Mouse (Mus musculus) c-Kit-negative CD71-positive TER-119-positive erythroid progenitor cells, embryonic 14.5 days (primary cell): Measurements from ENCODE around the gene Dffa.
A peak's percentile ranks its signal among the peaks of the same experiment; 100 is the strongest.

Source experiments
- DNase-seq: peaks from one replicate; pipeline ENCODE4 v3.0.0-alpha.2; 2013; ENCODE audit warnings: low read depth, low spot score

The Dffa gene

DNA sequence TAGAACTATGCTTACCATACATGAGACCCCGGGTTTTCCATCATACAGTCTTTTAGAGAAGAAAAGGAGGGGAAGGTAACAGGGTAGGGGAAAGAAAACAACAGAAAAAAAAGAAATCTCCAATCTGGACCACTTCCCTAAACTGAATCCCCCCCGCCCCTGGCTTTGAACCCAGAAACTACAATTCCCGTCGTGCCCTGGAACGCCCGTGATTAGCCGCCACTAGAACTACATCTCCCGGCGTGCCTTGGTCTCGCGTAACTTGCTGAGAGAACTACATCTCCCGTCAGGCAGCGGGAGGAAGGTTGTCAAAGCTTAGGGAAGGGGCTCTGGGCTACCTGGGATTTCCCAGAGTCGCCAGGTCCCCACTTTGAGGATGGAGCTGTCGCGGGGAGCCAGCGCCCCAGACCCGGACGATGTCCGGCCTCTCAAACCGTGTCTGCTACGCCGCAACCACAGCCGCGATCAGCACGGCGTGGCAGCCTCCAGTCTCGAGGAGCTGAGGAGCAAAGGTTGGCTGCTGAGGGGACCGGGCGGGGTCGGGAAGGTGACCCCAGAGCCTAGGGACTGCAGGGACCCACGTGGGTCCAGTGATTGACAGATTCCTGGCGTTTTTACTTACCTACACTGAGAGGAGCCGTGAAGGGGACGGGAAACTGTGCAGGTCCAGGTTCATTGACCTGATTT is at the start of gene Dffa:
Dffa (plus strand) TSS at position 272 of the 687 bp plus-strand sequence.
- peak; percentile 79 for DNase-seq

DNA sequence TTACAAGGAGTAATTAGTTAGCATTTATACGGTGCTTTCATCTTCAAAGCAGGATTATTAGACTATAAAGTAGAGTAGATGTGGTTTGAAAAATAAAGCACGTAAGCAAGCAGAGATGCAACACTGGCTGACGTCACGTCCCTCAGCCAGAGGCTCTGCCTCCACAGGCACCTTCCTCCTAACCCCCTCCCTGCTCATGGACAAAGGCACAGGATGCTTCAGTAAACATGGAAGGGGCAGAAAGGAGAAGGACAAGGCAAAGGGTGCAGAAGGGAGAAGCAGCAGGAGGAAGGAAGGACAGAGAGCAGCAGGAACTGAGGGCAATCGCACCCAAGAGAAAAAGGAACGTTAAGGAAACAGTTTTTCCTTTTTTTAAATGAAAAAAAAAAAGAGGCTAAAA is 48.1 kb upstream of the Dffa start:
- no peak for DNase-seq

DNA sequence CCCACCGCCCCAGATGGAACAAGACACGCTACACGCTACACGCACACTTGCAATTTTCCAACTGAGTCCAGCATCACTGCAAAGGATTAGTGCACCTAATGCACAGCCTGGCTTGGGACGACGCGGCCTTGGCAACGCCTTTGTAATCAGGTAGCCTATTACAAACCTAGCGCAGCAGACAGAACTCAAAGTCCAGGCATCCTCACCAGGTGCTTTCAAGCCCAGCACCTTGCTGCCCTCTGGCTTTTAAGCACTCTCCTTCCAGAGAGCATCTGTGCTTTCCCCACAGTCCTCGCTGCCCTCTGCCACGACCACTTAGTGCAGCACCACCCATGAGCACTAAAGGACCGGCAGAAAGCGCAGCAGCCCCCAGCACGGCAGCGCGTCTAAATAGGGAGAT is 47.0 kb upstream of the Dffa start:
- no peak for DNase-seq

DNA sequence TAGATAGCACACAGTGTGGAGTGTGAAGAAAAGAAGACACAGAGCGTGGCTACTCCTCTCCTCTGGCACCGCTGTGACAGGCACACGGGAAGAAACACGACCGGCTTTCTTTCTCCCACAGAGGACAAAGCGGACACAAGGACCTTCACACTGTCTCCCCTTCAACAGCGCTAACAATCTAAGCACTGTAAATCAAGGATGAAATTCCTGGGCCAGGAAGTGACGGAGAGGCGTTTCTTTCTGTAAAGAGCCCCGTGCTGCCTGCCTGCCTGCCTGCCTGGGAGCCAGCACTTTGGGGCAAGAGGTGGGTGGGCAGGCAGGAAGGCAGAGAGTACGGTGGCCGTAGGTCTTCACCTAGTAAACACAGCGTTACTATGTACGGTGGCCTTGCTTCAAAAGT is 46.5 kb upstream of the Dffa start:
- no peak for DNase-seq

DNA sequence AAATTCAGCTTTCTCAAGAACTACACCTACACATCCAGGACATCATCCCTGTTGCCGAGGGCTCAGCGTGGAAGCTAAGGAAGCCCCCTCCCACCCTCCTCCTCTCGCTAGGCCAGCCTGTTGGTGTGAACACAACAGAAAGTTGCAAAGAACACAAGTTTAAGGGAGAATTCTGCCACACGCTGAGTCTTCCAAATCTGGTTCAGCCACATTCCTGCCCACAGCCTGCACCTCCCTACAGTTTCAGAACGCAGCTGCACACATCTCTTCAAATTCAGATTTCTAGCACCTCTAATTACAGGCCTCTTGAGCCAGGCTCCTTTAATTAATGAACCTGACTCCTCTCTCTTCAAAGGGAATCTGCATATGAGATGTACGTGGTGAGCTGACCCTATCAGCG is 45.6 kb upstream of the Dffa start:
- DNase-seq: no peak

DNA sequence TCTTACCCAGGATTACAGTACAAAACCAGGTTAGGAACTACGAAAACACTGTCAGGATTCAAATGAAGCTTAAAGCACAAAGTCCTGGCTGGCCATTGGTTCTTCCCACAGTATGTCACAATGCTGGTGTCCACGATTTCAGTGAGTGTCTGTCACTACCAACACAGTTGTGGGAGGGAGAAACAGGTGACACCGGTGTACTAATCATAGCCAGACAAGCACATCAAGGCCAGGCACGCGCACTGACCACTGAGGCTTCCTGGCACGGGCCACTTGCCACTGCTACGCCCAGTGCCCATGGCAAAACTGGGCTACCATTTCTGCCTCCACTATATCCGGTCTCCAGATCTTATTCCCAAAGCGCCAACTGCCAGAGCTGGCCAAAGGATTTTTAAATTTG is 44.2 kb upstream of the Dffa start:
- no peak for DNase-seq

DNA sequence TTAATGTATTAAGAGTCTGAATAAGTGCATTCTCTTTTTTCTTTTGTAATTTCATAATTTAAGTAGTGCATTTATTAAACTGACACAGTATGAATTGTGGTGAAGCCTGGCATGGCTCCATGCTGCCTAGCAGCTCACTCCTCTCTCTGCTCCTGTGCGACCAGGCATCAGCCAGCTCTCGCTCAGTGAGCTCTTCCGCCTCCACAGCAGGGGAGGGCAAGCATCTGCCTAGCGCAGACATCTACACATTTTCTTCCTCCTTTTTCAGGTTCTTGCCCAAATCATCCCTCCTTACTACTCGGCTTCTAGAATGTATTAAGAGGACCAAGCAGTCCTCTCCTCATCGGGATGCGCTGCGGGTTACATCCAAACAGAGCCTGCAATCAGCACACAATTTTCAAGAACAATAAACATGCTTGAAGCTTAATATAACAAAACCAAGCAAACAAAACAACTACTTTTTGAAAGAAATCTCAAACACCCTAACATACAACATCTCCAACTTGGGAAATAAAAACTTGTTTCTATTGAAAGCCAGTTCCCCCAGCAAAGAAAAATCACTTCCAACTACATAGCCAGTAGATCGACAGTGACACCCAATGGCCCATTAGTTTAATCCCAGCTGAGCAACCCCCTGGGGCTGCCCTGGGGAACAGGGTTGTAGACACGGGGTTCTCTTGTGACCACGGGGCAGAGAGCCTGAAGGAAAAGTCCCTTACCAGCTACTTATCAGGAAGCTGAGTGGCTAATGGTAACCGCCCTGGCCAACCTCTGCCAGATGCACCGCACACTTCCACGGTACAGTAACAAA is 43.1 kb upstream of the Dffa start:
- no peak for DNase-seq

DNA sequence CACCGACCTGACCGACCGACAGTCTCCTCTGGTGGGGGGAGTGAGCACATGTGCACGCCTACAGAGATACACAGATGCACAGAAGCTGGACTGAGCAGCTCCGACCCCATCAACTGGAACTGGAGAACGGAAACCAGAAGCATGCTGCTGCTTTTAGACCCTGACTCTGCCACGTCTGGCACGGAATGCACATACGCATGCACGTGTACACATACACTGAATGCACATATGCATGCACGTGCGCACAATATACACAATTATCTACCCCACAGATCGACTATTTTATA is 42.6 kb upstream of the Dffa start:
- no peak for DNase-seq

DNA sequence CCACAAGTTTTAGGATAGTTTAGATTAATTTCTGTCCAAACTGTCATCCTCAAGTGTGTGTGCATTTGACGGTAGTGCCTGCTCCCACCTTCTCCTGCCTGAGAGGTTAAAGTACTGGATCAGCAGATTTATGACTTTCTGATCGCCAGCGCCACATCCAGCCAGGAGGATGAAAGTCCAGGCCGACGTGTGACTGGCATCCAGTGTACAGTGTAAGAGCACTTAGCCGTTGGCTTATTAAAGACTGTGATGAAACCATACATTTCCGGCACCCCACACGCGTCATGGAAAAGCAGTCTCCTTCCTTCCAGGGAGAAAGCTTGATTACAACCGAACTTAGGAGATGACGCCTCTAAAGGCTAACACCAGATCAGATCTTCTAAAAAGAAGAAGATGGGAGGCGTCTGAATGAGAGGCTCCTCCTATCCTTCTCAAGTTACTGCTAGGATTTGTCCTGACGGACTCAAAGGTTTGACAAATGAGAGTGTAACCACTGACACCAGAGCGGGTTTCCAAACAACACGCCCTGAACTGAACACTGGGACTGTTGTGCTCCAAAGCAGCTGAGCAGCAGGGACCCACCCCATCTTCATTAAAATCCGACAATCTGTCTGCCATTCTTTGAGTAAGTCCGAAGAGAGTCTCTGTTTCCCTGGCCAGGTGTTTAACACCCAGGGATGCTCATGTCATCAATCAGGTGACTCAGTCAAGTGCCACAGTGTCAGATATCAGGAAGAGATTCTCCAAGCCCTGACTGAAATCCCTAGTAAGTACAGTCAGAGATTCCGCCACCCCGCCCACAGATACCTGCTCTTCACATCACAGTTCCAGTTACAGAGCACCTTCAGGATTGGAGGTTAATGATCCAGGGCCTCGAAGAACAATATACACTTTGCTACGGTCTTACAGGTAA is 41.3 kb upstream of the Dffa start:
- no peak for DNase-seq

DNA sequence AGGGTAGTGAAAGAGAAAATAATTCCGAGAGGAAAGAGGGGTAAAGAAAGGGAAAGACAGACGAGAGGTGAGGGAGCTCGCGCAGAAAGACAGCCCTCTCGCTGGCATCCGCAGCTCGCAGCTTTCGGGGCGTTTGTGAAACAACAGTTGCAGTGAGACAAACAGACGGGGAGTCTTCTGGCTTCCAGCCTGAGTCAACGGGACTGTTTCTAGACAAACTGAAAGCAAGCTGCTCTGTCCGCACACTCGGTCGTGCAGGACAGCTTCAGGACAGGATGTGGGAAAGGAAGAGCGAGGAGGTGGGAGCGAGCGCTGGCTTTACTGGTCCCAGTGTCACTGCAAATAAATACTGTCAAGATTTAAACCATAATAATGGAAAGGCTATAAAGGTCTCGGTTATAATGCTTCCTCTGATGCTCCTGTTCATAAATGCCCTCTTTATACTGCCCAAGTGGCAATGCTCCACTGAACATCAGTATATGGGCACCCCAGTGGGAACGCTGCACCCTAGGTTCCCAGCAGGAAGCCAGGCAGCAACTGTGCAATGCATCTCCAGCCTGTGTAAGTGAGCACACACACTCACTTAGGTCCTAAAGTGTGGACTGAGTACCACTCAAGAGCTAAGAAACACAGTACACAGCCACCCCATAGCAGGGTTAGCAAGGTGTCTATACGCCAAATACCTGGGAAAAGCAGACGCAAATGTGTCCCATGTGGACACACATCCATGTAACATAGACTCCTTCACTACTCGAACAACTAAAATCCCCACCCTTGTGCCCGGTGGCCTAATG is 39.7 kb upstream of the Dffa start:
- DNase-seq: no peak

DNA sequence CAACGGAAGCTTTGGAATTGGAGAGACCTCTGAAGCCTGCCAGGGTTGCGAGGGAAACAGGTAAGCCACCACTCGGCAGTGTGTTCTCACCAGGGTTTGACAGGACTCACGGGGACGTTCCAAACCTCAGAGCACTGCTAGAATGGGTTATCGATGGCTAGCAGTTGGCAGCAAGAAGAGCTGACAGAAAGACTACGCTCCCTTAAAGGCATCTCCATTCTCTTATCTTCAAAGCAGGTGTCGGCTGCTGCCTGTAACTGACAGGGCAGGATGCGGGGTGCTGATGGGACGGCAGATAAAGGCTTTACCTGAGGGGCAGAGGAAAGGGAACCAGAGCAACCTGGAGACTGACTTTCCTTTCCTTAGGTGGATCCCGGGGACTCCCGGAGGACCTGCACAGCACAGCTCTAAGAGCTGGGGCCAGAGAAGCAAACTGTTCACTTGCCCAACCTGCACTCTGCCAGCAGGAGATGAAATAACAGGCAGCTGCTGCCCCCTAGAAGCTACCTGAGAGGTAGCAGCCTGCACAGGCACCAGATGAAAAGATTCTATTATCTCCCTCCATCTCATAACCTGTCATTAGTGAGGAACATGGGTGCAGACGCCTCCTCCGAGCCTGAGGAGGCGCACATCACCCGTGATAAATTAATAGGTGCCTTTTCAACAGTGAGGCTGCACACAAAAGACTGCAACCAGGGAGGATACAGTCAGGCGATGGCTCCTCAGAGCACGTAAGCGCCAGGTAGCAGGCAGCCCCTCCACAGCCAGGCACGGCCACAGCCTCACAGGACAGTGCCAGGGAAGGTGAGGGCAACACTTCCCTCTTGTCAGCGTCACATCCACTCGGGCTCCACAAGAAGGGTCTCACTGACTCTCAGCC is 37.0 kb upstream of the Dffa start:
- no peak for DNase-seq

DNA sequence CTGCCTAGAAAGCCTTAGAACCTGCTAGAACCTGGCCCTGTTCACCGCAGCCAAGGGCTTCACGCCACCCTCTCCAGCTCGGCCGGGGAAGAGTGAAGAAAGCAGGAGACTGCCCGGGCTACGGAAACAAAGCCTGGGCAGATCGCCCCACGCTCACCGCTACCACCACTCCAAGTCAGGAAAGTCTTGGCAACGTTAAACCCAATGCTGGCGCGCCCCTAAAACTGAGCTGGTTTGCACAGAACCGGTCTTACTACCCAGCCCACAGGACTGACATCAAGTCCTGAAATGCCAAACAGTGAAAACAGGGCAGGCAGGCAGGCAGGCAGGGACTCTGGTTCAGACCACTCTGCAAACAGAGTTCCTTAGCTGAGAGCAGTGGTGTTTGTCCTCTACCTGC is 28.9 kb upstream of the Dffa start:
- DNase-seq: no peak

DNA sequence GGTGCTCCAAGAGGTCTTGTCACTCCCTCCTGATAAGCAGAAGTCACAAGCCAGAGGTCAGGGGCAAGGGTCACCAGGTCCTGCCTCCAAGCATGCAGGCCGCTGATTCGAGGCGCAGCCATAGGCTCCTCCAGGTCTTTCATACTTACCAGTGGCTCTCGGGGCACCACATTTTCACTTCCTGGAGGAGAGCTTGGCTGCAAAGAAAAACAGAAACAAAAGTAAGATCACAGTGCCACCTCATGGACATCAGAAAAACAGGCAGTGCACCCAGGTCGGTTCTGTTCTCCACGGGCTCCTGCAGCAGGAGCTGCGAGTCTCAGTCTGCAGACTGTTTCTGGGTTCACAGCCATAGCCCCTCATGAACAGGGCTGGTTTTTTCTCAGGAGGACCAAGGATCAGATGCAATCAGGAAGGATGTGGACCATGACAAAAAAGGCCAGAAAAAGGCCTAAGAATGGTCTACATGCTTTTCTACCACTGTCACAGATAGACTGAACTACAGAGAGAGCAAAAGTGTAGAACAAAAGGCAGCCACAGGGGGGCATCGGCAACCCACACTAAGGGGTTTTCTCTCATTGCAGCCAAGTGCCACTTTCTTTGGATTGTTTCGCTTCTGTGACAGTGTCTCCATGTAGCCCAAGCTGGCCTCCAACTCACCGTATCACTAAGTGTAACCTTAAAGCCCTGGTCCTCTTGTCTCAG is 27.9 kb upstream of the Dffa start:
- no peak for DNase-seq

DNA sequence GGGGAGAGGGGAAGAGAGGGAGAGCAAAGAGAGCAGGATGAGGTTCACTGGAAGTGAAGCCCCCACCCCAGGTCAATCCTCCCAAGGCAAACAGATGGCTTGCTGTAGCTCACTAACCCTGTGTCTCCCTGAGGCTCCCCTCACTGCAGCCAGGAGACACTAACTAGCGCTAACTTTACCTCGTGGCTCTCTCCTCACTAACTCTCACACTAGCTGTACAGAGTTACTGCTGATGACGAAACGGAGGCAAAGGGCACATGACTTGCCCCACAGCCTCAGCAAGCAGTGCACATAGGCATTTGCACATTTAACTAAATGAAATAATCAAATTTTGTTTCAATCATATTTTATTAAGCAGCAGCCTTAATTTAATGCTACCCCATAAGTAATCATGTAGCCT is 25.7 kb upstream of the Dffa start:
- DNase-seq: no peak

DNA sequence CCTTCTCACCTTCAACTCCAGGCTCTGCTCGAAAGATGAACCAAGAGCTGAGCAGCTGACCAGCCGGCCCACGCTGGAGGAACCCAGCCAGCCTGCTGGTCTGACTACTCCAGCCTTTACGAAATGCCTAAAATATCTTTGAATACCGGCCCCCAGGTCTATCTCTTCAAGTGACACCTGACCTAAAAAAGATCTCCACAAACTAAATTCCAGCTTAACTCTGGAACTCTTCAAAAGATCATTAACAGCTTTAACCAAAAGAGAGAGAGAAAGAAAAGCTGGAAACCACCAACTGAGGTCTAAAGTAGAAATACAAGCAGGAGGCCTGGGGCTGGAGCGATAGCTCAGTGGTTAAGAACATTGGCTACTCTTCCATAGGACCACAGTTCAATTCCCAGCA is 24.3 kb upstream of the Dffa start:
- no peak for DNase-seq

DNA sequence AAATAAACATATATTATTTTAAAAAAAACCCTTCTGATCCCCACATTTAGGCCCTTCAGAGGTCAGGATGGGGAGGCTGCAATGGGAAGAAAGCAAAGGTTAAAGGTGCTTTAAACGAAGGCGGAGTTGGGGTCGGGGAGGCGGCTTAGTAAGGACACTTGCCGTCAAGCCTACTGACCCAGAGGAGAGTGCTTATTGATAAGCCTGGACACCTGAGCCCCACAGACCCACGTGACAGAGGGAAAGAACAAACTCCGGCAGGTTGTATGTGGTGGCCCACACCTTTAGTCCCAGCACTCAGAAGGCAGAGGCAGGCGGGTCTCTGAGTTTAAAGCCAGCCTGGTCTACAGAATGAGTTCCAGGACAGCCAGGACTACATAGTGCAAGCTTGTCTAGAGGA is 23.8 kb upstream of the Dffa start:
- no peak for DNase-seq

DNA sequence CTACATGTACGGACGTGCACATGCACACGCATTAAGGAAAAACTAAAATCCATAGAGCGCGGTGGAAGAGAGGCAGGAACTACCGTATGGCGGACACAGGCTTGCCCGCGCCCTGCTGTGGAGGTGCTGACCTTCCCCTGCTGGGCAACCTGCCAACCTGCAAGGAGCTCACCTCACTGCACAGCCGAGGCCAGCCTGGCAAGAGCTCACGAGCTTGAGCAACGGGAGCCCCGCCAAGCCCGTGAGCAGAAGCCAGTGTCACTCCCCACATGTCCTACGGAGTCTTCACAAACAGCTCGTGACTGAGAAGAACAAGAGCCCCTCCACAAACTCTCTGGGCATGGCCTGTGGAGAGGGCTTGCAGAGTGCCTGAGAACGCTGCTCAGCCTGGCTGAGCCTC is 22.4 kb upstream of the Dffa start:
- DNase-seq: no peak

DNA sequence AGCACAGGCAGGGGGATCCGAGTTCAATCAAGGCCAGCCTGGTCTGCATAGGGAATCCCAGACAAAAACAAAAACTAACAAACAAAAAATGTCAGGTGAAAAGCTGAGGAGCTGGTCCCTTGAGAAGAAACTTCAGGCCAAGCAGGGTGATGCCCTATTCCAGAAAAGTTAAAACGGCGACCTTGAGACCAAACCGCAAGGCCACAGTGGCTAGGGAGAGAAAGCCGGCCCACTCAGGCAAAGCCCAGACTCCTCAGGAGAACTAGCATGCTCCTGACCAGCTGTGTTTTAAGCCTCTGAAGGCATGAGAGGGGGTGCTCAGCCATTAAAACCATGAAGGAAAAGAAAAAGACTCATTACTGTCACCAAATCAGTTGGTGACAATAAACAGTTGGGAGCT is 18.6 kb upstream of the Dffa start:
- no peak for DNase-seq

DNA sequence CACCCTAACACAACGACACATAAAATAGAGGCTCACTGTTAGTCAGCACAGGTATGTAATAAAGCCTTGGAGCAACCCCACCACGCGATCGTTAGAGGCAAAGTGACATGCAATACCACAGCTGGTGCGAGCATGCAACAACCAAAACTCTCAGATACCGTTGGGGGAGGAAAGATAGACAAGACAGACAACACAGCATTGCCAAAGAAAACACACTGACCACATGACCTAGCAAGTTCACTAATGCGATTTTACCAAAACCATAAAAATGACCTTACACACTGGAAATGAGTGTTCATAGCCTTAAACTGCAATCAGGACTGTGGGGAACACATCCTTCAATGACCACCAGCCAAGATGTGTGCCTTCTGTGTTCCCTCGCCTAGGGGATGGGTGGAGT is 12.6 kb upstream of the Dffa start:
- DNase-seq: no peak

DNA sequence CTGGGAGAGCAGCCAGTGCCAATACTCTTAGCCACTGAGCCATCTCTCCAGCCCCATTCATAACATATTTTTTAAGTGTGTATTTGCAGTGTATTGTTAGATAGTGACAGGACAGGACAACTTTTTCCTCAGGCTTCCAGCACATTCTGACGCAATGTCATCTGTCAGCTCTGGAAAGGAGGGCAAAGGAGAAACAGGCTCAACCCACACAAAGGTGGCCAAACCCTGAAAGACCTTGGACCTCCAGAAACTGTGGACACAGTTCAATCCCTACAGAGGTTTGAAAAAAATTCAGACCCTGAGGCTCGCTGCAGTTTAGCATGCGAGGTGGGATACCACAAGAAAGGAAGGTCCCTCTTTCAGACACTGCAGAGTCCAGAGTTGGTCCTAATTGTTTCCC is 6.0 kb upstream of the Dffa start:
- no peak for DNase-seq
